Mouse (Mus musculus) kidney, embryonic 16.5 days (tissue): Measurements from ENCODE around the gene Otoa. TPM values are rescaled to one million over a fixed set of nuclear protein-coding genes. Genes with fewer than 3 reads are reported as not detected.

Experiments used
- ATAC-seq: fragments of 200-750 bp; cut with Nextera tagmentation; 2 replicates; pipeline ENCODE4 v1.8.0; 2017; ENCODE audit warnings: moderate TSS enrichment; ENCODE audit not compliant: low FRiP score, low TSS enrichment
- H3K27ac ChIP-seq: fragments of 300-500 bp; sonication (generic); 2 replicates; pipeline ENCODE4 v1.5.1; 2014; ENCODE audit warnings: low read length
- H3K27me3 ChIP-seq: fragments of 300-500 bp; sonication (generic); 2 replicates; pipeline ENCODE4 v1.6.1; 2014; ENCODE audit warnings: low read length, control low read depth, mixed read lengths; ENCODE audit not compliant: insufficient read depth
- H3K36me3 ChIP-seq: fragments of 300-500 bp; sonication (generic); 2 replicates; pipeline ENCODE4 v1.6.1; 2014; ENCODE audit warnings: low read length, control low read depth, mixed read lengths; ENCODE audit not compliant: insufficient read depth
- H3K4me1 ChIP-seq: fragments of 300-500 bp; sonication (generic); 2 replicates; pipeline ENCODE4 v1.6.1; 2014; ENCODE audit warnings: low read length, control low read depth, mixed read lengths; ENCODE audit not compliant: insufficient read depth
- H3K4me2 ChIP-seq: fragments of 300-500 bp; sonication (generic); replicated peaks from 2 replicates; pipeline ENCODE4 v1.6.1; 2014; ENCODE audit warnings: low read depth, low read length
- H3K4me3 ChIP-seq: fragments of 300-500 bp; sonication (generic); 2 replicates; pipeline ENCODE4 v1.5.1; 2014; ENCODE audit warnings: mild to moderate bottlenecking, low read length
- H3K9ac ChIP-seq: fragments of 300-500 bp; sonication (generic); replicated peaks from 2 replicates; pipeline ENCODE4 v1.6.1; 2014; ENCODE audit warnings: low read length
- H3K9me3 ChIP-seq: fragments of 300-500 bp; sonication (generic); 2 replicates; pipeline ENCODE4 v1.6.1; 2016; ENCODE audit warnings: low read length, control low read depth
- WGBS: fragments of 180-500 bp; shearing (Covaris S2); extraction: QIAGEN DNeasy Blood & Tissue Kit; methylation state at CpG from one replicate; pipeline ENCODE4 v1.1.7; 2014; 5-methylcytosine and 5-hydroxymethylcytosine counted together
- polyA plus RNA-seq: library from polyadenylated mRNA; unstranded; fragments of >200 nt; fragmentation: Nextera tagmentation; extraction: Ambion mirVana; gene quantifications from 2 replicates; pipeline ENCODE4 v1.2.1, GENCODE M21; 2015

Gene Otoa
- polyA plus RNA-seq, 1 experiment from 2014 or later, result 0.16 TPM

DNA sequence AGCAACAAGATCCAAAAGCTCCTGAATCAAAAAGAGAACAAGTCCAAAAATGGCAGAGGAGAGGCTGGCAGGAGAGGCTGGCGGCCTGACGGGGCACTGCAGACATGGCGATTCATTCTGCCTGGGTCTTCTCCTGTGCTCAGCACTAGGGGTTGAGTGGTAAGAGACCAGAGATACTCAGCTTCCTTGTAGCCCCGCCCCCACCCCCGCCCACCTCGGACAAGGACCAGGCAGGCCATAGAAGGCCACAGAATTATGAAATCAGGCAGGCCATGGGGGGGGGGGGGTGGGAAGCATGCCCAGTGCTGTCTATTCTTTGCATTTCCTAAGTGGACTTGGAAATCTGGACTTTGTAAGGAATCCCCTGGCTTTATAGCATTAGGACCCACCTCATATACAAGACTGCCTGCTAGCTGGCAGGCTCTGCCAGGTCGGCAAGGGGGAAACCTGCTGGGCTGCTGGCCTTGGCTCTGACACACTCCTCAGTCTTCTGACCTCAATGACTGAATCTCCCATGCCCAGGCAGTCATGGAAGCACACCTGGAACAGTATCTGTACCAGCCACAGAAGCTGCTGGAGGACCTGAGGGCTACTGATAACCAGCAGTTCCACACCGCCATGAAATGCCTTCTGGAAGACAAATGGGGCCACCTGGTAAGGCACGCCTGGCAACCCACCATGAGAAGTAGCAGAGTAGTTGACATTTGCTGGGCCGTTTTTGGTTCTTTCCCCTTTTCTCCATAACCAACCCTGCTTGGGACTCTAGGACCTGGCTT lies 17.4 kb downstream of the Otoa start:
- ATAC-seq, result no peak
- WGBS, result 75% methylated on average over 10 of the region's 10 CpGs
- no peaks in the 10 kb centered on the region for H3K9me3 ChIP-seq

GRCm38 (mm10) chr7:121107851-121108250 lies 26.4 kb downstream of the Otoa start:
- Histone ChIP-seq H3K36me3 (no peaks in the 10 kb centered on the region), H3K27ac (no peak overlapping the region), H3K4me3 (no peak overlapping the region), H3K9ac (no peak overlapping the region), H3K4me1 (no peaks in the 10 kb centered on the region), H3K27me3 (no peaks in the 10 kb centered on the region), H3K9me3 (no peaks in the 10 kb centered on the region), H3K4me2 (no peak overlapping the region)
- 44% methylated on average over 3 of the region's 3 CpGs for WGBS
- no peak for ATAC-seq

More for the DNA sequence above, 17.4 kb downstream of the Otoa start:
- no peak overlapping the region for H3K27ac ChIP-seq
- H3K4me3 ChIP-seq, result no peak overlapping the region
- H3K9ac ChIP-seq, result no peak overlapping the region
- H3K4me2 ChIP-seq, result no peak overlapping the region
- H3K36me3 ChIP-seq, result no peaks in the 10 kb centered on the region
- H3K4me1 ChIP-seq, result no peaks in the 10 kb centered on the region
- H3K27me3 ChIP-seq, result no peaks in the 10 kb centered on the region

GRCm38 (mm10) chr7:121111321-121111720 lies 29.9 kb downstream of the Otoa start:
- Histone ChIP-seq H3K36me3 (no peaks in the 10 kb centered on the region), H3K9me3 (no peaks in the 10 kb centered on the region), H3K4me3 (no peak overlapping the region), H3K4me1 (no peaks in the 10 kb centered on the region), H3K27ac (no peak overlapping the region), H3K9ac (no peak overlapping the region), H3K4me2 (no peak overlapping the region), H3K27me3 (no peaks in the 10 kb centered on the region)
- WGBS, result 10% methylated on average over 3 of the region's 3 CpGs
- no peak for ATAC-seq

DNA sequence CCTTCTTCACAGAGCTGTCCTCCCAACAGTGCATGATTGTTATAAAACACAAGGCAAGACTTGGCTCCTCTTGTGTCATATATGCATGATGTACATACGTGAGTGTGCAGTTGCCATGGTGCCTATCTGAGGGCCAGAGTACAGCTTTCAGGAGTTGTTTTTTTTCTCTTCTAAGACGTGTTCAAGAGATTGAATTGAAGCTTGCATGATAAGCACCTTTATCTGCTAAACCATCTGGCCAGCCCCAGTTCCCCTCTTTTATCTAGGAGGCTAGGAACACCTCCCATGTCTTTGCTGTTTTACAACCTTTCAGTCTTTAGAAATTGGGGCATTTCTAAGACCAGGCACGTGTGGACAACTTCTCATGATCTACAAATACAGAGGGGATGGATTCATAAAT lies 30.3 kb downstream of the Otoa start:
- no peaks in the 10 kb centered on the region for H3K9me3 ChIP-seq
- 36% methylated on average over 3 of the region's 3 CpGs for WGBS
- H3K4me2 ChIP-seq, result no peak overlapping the region
- no peaks in the 10 kb centered on the region for H3K4me1 ChIP-seq
- H3K36me3 ChIP-seq, result no peaks in the 10 kb centered on the region
- no peak overlapping the region for H3K9ac ChIP-seq
- no peaks in the 10 kb centered on the region for H3K27me3 ChIP-seq
- H3K4me3 ChIP-seq, result no peak overlapping the region
- H3K27ac ChIP-seq, result no peak overlapping the region
- no peak for ATAC-seq

DNA sequence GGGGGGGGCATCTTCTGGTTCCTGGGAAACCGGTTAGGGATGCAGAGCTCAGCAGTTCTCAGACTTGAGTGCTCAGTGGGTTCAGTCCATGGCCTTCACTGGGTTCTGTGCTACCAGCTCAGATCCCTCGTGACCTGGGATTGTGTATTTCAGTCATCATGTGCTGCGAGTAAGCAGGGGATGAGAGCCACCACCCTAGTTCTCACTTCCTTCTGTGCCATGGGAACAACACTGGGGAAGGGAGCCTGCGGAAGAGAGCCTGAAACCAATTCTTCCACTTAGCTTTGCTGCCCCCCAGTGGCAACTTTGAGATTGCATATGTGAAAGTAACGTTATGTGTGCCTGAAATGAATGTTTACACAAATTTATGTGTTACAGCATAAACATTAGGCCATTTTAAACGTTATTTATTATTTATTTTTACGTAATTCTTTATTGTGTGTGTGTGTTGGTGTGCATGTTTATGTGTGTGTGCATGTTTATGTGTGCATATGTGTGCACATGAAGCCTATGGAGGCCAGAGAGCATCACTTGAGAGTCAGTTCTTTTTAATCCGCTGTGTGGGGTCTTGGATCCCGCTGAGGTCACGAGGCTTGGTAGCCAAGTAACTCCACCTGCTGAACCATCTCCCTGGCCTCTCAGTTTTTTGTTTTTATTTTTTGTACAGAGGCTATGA lies 38.8 kb downstream of the Otoa start:
- Histone ChIP-seq H3K9me3 (no peaks in the 10 kb centered on the region), H3K9ac (no peak overlapping the region), H3K4me1 (no peaks in the 10 kb centered on the region), H3K27ac (no peak overlapping the region), H3K27me3 (no peaks in the 10 kb centered on the region), H3K4me2 (no peak overlapping the region), H3K4me3 (no peak overlapping the region), H3K36me3 (no peaks in the 10 kb centered on the region)
- WGBS, result 12% methylated on average over 10 of the region's 10 CpGs
- peak; percentile 75 for ATAC-seq

GRCm38 (mm10) chr7:121130837-121131236 lies 49.4 kb downstream of the Otoa start:
- H3K36me3 ChIP-seq, result no peaks in the 10 kb centered on the region
- 95% methylated on average over 2 of the region's 2 CpGs for WGBS
- no peaks in the 10 kb centered on the region for H3K4me1 ChIP-seq
- no peak overlapping the region for H3K4me2 ChIP-seq
- no peak overlapping the region for H3K4me3 ChIP-seq
- H3K27me3 ChIP-seq, result no peaks in the 10 kb centered on the region
- H3K27ac ChIP-seq, result no peak overlapping the region
- no peak overlapping the region for H3K9ac ChIP-seq
- no peak for ATAC-seq
- no peaks in the 10 kb centered on the region for H3K9me3 ChIP-seq

- Histone ChIP-seq H3K9me3 (no peaks in the 10 kb centered on the region), H3K36me3 (no peaks in the 10 kb centered on the region), H3K4me3 (no peak overlapping the region), H3K9ac (no peak overlapping the region), H3K27me3 (no peaks in the 10 kb centered on the region), H3K4me2 (no peak overlapping the region), H3K27ac (no peak overlapping the region), H3K4me1 (no peaks in the 10 kb centered on the region)
- 77% methylated on average over 5 of the region's 5 CpGs for WGBS
- ATAC-seq, result no peak
Observed at GRCm38 (mm10) chr7:121141274-121141673, 59.8 kb downstream of the Otoa start.

DNA sequence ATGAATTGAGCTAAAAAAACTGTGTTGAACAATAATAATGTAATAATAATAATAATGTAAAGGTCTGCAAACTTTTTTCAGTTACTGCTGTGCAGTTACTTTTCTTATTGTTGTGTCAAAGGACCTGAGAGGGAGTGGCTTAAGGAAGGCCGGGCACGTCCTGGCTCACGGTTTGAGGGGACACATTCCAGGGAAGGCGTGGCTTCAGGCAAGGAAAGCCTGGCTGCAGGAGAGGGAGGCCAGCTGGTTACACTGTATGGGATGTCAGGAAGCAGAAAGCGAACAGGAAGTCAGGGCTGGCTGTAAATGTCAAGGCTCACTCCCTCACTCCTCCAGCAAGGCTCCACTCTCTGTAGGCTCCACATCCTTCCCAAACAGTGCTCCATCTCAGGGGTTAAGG lies 69.2 kb downstream of the Otoa start:
- Histone ChIP-seq H3K36me3 (no peaks in the 10 kb centered on the region), H3K27me3 (no peaks in the 10 kb centered on the region), H3K4me1 (no peaks in the 10 kb centered on the region), H3K9ac (no peak overlapping the region), H3K9me3 (no peaks in the 10 kb centered on the region), H3K4me2 (no peak overlapping the region), H3K4me3 (no peak overlapping the region), H3K27ac (no peak overlapping the region)
- 71% methylated on average over 5 of the region's 5 CpGs for WGBS
- ATAC-seq, result no peak

DNA sequence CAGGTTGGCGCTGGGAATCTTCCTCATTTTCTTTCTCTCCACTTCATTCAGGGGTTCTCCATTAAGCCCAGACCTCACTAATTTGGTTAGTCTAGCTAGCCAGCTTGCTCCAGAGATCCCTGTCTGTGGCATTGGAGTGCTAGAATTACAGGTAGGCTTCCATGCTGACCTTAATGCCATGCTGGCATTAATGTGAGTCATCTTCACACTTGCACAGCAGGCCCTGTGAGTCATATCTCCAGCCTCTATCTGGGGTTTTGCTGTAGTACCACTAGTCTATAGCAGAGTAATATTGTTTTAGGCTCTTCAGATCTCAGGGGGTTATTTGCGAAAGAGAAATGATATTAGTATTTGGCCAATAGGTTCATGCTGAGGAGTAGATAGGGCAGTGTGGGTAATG lies 70.7 kb downstream of the Otoa start:
- 97% methylated on average over 2 of the region's 2 CpGs for WGBS
- no peaks in the 10 kb centered on the region for H3K9me3 ChIP-seq
- H3K4me2 ChIP-seq, result no peak overlapping the region
- no peak overlapping the region for H3K27ac ChIP-seq
- H3K9ac ChIP-seq, result no peak overlapping the region
- ATAC-seq, result no peak
- no peak overlapping the region for H3K4me3 ChIP-seq
- H3K4me1 ChIP-seq, result no peaks in the 10 kb centered on the region
- no peaks in the 10 kb centered on the region for H3K36me3 ChIP-seq
- no peaks in the 10 kb centered on the region for H3K27me3 ChIP-seq

- 59% methylated on average over 1 of the region's 1 CpGs for WGBS
- Histone ChIP-seq H3K4me2 (no peak overlapping the region), H3K9me3 (no peaks in the 10 kb centered on the region), H3K27ac (no peak overlapping the region), H3K36me3 (no peaks in the 10 kb centered on the region), H3K9ac (no peak overlapping the region), H3K27me3 (no peaks in the 10 kb centered on the region), H3K4me1 (no peaks in the 10 kb centered on the region), H3K4me3 (no peak overlapping the region)
- no peak for ATAC-seq
Observed at GRCm38 (mm10) chr7:121165616-121166015, 84.2 kb downstream of the Otoa start.
